Mouse (Mus musculus): ENCODE data around the gene Nfya. TPM values are rescaled to one million over a fixed set of nuclear protein-coding genes. Genes with fewer than 3 reads are reported as not detected.

Gene Nfya
- total and polyA plus RNA-seq, 3 experiments, result 56.9 to 97.8 TPM; not detected in 1

DNA sequence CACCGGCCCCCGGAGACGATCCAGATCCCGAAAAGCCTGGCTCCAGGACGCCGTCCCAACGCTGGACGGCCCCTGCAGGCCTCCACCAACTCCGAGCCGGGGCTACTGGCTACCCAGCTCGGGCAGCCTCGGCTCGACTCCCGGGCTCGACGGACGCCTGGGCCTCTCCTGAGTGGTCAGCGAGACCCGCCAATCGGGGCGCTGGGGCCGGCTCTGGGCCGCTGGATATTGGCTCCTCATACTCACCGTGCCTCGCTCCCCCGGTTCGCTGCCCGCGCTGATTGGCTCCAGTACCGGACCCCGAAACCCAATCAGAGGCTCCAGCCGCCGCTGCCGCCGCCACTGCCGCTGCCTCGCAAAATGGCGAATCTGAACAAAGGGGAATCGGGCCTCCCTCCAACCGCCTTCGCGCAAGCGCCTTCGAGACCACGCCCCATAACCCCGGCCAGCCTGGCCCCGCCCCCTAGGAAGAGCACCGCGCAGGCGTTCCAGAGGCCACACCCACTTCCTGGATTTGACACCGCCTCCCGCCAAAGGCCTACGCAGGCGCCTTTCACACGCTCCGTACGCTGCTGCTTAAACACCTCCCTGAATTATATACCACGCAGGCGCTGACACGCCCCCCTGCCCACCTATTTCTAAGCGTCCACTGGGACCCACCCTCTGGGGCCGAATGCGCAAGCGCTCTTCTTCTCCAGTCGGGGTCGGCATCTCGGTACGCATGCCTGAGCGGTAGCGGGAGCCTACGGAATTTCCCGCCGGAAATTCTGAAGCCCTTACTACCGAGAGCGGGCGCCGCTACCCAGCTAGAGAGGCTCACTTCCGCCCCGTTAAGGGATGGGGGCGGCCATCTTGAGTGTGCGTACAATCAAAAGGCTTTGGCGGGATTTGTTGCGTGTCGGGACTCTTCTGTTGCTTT lies at the start of gene Nfya, which contains the start of gene Oard1 (continued):
- TF ChIP-seq GATA1 (IDR thresholded peaks at IDR 0.05; ENCODE audit: low read depth, low read length) (no peak), KAT2A (conservative IDR thresholded peaks at IDR 0.05; ENCODE audit: low read depth, low read length) (peak; percentile 70; the same call in 1 of the 2 replicates), SMC3 (IDR thresholded peaks at IDR 0.05; ENCODE audit: low read depth, low read length) (no peak), TCF12 (IDR thresholded peaks at IDR 0.05; ENCODE audit: low read depth, low read length) (peak; percentile 52), TBP (IDR thresholded peaks at IDR 0.05; ENCODE audit: low read depth, low read length) (peak; percentile 74)

- no peaks in the 10 kb centered on the region for H3K9me3 ChIP-seq (replicated peaks; ENCODE audit: insufficient read depth, low read length)
- no peak for TF ChIP-seq RCOR1 (IDR thresholded peaks at IDR 0.05; ENCODE audit: low read depth, low read length)
- no peak for TF ChIP-seq USF1 (IDR thresholded peaks at IDR 0.05; ENCODE audit: low read depth, low read length)
- peak; percentile 88 for TF ChIP-seq NRF1 (IDR thresholded peaks at IDR 0.05; ENCODE audit: insufficient read depth, low read depth, low read length, poor library complexity, severe bottlenecking)
- no peak for TF ChIP-seq ZKSCAN1 (IDR thresholded peaks at IDR 0.05; ENCODE audit: low read depth, low read length)
- TF ChIP-seq MXI1 (IDR thresholded peaks at IDR 0.05; ENCODE audit: low read depth, low read length), result no peak
- TF ChIP-seq CHD2 (IDR thresholded peaks at IDR 0.05; ENCODE audit: low read length), result no peak
- TF ChIP-seq ETS1 (IDR thresholded peaks at IDR 0.05; ENCODE audit: low read depth, low read length), result no peak; the same call in 1 of the 2 replicates
- no peak for TF ChIP-seq BHLHE40 (IDR thresholded peaks at IDR 0.05; ENCODE audit: borderline replicate concordance, low read depth, low read length)
- TF ChIP-seq TBP (IDR thresholded peaks at IDR 0.05; ENCODE audit: low read depth, low read length), result peak; percentile 88
- TF ChIP-seq E2F4 (IDR thresholded peaks at IDR 0.05; ENCODE audit: borderline replicate concordance, low read depth, low read length), result no peak
- TF ChIP-seq CTCF (IDR thresholded peaks at IDR 0.05 in 2 of 3, conservative IDR thresholded peaks at IDR 0.05 in 1 of 3; ENCODE audit: control insufficient read depth in 1 of 3, insufficient read depth in 1 of 3, low read depth in 2 of 3, low read length in 3 of 3, poor library complexity in 1 of 3, severe bottlenecking in 1 of 3), result no peak
- peak; percentile 60; the same call in 1 of the 2 replicates for TF ChIP-seq TCF12 (IDR thresholded peaks at IDR 0.05; ENCODE audit: low read depth, low read length)
- peak; percentile 81 for TF ChIP-seq HCFC1 (IDR thresholded peaks at IDR 0.05; ENCODE audit: low read depth, low read length)
- no peak for TF ChIP-seq MYB (IDR thresholded peaks at IDR 0.05; ENCODE audit: low read depth, low read length)
- peak in 1 of 2 experiments; percentile 76; a peak in 1 of 4 replicates for TF ChIP-seq POLR2A (IDR thresholded peaks at IDR 0.05; ENCODE audit: control insufficient read depth in 1 of 2, insufficient read depth in 1 of 2, low read depth in 1 of 2, low read length in 2 of 2, poor library complexity in 1 of 2)
- no peak for TF ChIP-seq GATA1 (IDR thresholded peaks at IDR 0.05; ENCODE audit: low read depth, low read length)
- TF ChIP-seq EP300 (IDR thresholded peaks at IDR 0.05; ENCODE audit: low read depth in 1 of 2, low read length in 2 of 2), result peak in 1 of 2 experiments; percentile 28; a peak in 1 of 4 replicates
- TF ChIP-seq KAT2A (conservative IDR thresholded peaks at IDR 0.05; ENCODE audit: low read depth, low read length), result no peak
- no peak for TF ChIP-seq ZC3H11A (IDR thresholded peaks at IDR 0.05; ENCODE audit: low read depth, low read length)
- TF ChIP-seq SMC3 (IDR thresholded peaks at IDR 0.05; ENCODE audit: low read depth, low read length), result no peak
- TF ChIP-seq POLR2AphosphoS5 (IDR thresholded peaks at IDR 0.05; ENCODE audit: borderline replicate concordance, low read depth, low read length), result no peak
- TF ChIP-seq SIN3A (IDR thresholded peaks at IDR 0.05; ENCODE audit: low read length), result no peak
- peak; percentile 28; the same call in 1 of the 2 replicates for TF ChIP-seq MAX (IDR thresholded peaks at IDR 0.05; ENCODE audit: low read length)
- no peak for TF ChIP-seq ZMIZ1 (IDR thresholded peaks at IDR 0.05; ENCODE audit: low read depth, low read length)
- no peak for TF ChIP-seq TAL1 (IDR thresholded peaks at IDR 0.05; ENCODE audit: low read length)
- TF ChIP-seq RAD21 (IDR thresholded peaks at IDR 0.05; ENCODE audit: low read depth, low read length), result no peak
- TF ChIP-seq MEF2A (IDR thresholded peaks at IDR 0.05; ENCODE audit: extremely low read depth, insufficient replicate concordance, low read depth, low read length, poor library complexity, severe bottlenecking), result no peak
- no peak for TF ChIP-seq CHD1 (IDR thresholded peaks at IDR 0.05; ENCODE audit: low read depth, low read length)
- peak; percentile 60; the same call in 1 of the 2 replicates for TF ChIP-seq ZNF384 (IDR thresholded peaks at IDR 0.05; ENCODE audit: low read depth, low read length)
- TF ChIP-seq UBTF (IDR thresholded peaks at IDR 0.05; ENCODE audit: borderline replicate concordance, insufficient read depth, low read depth, low read length), result 0 out of 2 replicates have a peak, but pooled peaks have one; percentile 47
These were observed 48.4 kb upstream of the Nfya start for GRCm38 (mm10) chr17:48457971-48458653.

More at GRCm38 (mm10) chr17:48457971-48458653, 48.4 kb upstream of the Nfya start:
- Histone ChIP-seq H3K4me1 (ENCODE audit: control insufficient read depth in 1 of 2, insufficient read depth in 2 of 2, low read length in 2 of 2) (peaks cover 2 to 26% of the 10 kb centered on the region in 2 experiments; a peak in 3 of 4 replicates), H3K79me2 (ENCODE audit: control insufficient read depth, insufficient read depth, low read length, poor library complexity) (no peaks in the 10 kb centered on the region; the same call in none of the 2 replicates), H3K9ac (ENCODE audit: control insufficient read depth, low read depth, low read length, poor library complexity, severe bottlenecking) (peak overlapping the region; percentile 76), H3K36me3 (ENCODE audit: control insufficient read depth in 1 of 2, insufficient read depth in 2 of 2, low read length in 2 of 2) (peaks cover 0 to 17% of the 10 kb centered on the region in 2 experiments; a peak in 2 of 4 replicates), H3K27me3 (ENCODE audit: control insufficient read depth in 1 of 2, insufficient read depth in 2 of 2, low read length in 2 of 2) (no peaks in the 10 kb centered on the region), H3K4me3 (ENCODE audit: control insufficient read depth in 1 of 2, insufficient read depth in 1 of 2, low read depth in 2 of 2, low read length in 2 of 2) (peak overlapping the region; percentile 64 to 65), H3K27ac (ENCODE audit: control insufficient read depth, low read depth, low read length) (peak overlapping the region; percentile 84)
- peak; percentile 94 for DNase-seq (ENCODE audit: low read depth, low spot score)
